Mouse (Mus musculus) lung, adult 2 months (tissue): ENCODE data around the gene Naip1.

Experiments
- CTCF ChIP-seq: fragments of 200-500 bp; IDR thresholded peaks from 2 replicates; pipeline ENCODE4 v1.5.1; 2011; ENCODE audit warnings: mild to moderate bottlenecking, low read length, control low read depth; ENCODE audit not compliant: insufficient read depth
- POLR2A ChIP-seq: fragments of 200-500 bp; IDR thresholded peaks from 2 replicates; pipeline ENCODE4 v1.6.1; 2011; ENCODE audit warnings: low read depth, mild to moderate bottlenecking, control low read depth, low read length, borderline replicate concordance; ENCODE audit errors: extremely low read depth

GRCm38 (mm10) chr13:100492061-100492787, 39.6 kb upstream of the Naip1 start, which contains the start of gene Gtf2h2:
- TF ChIP-seq POLR2A, result no peak
- TF ChIP-seq CTCF, result peak; percentile 88
